Mouse (Mus musculus): ENCODE measurements around the gene Rpl3l.
"Not testable (repeated sequence)": the region's sequence is repeated elsewhere in the genome, so short reads cannot be mapped to it uniquely, and the experiment has no call there.

Gene Rpl3l

DNA sequence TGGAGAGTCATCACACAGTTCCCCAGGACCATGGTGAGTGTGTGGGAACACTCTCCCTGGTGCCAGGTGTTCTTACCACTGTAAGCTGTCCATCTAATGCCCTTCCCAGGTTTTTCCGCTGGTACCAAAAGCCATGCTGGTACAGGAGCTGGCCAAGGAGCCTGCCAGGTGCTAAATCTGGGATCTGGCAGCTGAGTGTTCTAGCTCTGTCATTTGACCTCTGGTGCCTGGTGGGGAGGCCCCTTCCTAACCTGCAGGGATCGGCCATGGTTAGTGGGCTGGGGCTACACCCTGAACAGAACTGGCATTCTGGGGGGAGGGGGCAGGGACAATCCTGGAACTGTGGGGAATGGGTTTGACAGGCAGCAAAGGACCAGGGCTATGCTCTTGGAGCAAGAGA, at the start of gene Rpl3l:
Gene Rpl3l, plus strand, starts transcription at position 203 of the 400 bp plus-strand sequence.
- peak; percentile 5 for DNase-seq

DNA sequence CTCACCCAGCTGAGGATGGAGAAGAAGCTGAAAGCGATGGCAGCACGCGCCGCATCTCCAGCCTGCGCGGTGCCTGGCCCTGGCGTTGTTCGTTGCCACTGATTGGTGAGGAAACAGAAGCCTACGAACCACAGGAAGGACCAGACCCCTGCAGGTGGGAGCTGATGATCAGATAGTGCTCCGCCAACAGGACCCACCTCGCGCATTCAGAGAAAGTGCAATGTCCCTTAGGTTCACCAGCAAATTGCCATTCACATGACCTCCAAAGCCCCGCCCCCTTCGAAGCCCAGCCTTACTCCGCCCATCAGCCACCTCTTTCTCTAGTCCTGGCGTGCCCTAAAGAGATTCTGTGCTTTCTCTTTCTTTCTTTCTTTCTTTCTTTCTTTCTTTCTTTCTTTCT, 41.1 kb upstream of the Rpl3l start:
- peak; percentile 68 for DNase-seq

DNA sequence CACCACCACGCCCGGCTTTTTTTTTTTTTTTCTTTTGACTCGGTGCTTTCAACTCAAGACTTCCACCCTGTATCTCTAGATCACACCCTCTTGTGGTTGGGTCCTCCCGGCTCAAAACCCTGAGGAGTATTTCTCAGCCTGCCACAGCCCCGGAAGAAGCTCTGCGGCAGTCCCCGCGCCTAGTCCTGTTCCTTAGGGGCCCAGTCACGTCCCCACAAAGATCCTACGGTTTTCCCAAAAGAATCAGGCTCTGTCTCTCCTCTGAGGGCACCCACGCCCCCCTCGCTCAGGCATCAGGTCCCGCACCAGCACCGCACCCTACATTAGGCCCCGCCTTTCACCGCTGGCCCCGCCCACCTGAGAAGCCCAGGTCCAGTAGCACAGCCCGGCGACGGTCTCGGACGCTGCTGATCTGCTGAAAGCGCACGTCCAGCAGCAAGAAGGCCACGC, 40.4 kb upstream of the Rpl3l start:
- DNase-seq: peak; percentile 75

DNA sequence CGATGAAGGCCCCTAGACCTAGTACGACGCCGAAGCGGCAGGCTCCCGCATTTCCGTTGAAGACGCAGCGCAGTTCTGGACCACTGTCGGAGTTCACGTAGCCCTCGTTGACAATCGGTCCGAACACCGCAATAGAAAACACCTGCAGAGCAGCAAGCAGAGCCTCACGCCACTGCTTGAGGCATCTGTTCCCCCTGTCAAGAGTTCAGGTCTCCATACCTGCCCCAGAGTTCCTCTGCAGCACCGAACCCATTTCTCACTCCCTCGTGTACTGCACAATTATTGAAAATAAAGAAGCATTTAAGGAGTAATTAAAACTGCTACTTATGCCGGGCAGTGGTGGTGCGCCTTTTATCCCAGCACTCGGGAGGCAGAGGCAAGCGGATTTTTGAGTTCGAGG, 40.0 kb upstream of the Rpl3l start:
- DNase-seq: no peak

DNA sequence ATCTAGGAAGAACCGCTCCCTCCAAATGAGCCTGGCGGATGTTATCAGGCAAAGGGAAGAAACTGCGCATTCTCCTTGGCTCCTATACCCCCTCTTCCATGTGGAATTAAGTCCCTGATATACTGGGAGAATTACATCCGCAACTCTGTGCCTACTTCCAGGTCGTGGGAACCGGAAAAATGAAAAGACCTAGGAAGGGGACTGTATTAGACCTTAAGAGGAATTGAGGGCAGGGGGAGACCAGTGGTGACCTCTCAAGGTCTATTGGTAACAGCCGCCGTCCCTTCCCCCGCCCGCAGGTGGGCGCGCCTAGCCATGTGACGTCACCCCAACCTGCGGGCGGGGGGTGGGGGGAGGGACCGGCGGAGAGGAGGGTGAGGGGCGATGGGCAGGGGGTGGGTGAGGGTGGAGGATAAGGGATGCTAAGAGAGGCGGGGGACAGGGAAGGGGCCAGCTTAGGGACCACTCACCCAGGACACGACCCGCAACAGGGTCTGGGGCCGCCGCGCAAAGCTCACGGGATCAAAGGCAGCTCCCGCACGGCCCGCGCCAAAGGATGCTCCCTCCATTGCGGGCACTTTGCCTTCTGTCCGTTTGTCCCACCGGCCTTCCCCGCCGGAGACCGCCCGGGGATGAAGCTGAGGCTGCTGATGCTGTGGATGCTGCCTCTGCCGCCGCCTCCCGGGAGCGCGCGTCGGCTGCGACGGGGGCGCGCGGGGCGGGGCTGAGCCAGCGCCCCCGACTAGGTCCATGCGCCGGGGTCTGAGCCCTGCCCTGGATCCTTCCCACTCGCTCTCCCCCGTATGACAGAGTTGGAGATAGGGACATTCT, 38.2 kb upstream of the Rpl3l start, which contains the start of gene Syngr3:
Gene Syngr3, minus strand, starts transcription at position 705 of the 831 bp plus-strand sequence.
- no peak for DNase-seq

DNA sequence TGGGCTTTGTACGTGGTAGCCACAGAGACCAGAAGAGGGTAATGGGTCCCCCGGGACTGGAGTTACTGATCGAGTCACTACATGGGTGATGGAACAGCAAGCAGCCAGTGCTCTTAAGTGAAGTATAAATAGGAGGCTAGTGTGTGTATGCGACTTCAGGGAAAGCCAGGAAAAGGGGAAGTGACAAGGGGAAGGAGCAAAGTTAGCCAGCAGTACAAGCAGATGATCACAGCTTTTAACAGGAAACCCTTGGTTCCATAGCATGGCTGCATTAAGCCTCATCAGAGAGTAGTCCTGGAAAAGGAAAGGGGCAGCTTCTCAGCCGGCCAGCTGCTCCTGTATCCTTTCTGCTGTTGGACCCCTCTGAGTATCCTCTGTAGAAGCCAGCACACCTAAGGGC, 35.2 kb upstream of the Rpl3l start:
- DNase-seq: no peak

DNA sequence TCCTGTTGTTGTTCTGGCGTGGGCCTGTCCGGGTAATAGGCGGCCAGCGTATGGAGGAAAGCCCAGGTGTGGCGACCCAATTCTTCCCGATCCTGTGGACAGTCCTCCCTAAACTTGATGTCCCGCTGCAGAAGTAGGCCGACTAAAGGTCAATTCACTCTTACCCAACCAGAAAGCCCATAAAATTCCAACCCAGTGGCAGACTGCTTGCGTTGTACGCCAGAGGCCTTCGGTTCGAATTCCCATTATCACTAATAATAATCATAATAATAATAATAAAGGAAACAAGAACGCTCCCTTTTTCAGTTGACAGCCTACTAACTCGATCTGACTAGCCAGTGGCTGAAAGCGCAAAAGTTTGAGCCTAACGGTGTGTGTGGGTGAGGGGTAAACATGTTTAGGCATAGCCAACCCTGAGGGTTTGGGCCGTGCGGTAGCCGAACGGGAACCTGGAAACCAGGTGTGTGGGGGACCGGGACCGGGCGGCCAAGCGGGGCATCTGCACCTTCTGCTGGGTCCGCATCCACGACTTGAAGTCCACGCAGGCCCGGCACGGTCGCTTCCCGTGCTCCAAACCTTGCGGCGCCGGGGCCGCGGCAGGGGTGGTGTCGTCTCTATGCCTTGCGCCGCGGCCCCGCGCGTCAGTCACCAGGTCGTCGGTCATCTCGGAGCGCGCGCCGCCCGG, 32.2 kb upstream of the Rpl3l start:
- no peak for DNase-seq

DNA sequence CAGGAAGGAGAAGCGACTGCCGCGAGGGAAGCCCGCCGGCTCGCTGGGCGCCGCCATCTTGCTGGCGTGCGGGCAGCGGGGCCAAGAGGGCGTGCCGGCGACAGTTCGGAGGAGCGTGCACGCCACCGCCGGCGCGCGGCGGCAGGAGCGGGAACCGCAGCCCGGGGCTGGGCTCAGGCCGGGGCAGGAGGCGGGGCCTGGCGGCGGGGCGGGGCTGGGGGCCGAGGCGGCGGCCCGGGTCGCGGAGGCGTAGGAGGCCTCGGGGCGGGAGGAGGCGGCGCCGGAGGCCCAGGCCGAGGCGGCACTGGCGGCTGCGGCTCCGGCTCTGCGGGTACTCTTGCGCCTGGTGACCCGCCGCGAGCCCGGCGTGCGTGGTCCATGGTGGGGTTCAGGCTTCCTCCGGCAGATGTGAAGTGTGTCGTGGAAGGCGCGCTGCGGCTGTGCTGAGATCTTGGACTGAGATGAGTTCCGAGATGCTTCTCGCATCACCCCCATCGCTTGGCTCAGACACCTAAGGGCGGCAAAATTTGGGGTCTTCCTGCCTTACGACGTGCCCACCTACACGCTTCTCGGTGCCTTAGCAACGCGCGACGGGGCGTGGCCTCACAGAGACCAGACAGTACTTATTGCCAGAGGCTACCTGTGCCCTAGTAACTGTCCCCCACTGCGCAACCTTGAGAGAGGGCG, 31.5 kb upstream of the Rpl3l start, which contains the start of the genes Gfer and Noxo1:
Gene Gfer, minus strand, starts transcription at position 146 of the 687 bp plus-strand sequence.
Gene Noxo1, plus strand, starts transcription at position 224 of the 687 bp plus-strand sequence.
- DNase-seq: peak; percentile 95

DNA sequence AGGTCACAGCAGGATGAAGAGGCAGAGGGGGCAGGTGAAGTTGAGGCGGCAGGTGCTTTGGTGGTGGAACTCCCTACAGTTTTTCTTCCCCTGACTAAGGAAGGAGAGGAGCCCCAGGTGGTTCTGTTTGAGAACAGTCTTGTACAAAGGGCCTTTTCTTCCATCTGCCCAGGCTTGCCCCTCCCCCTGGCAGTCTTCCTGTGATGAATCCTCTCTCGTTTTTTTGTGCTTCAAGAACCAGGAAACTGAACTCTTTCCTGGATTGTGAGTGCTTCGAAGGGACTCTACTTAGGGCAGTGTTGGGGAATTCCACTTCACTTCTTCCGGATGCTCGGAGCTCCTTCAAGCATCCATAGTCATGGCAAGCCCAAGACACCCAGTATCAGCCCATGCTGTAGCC, 29.6 kb upstream of the Rpl3l start:
- DNase-seq: peak; percentile 46

DNA sequence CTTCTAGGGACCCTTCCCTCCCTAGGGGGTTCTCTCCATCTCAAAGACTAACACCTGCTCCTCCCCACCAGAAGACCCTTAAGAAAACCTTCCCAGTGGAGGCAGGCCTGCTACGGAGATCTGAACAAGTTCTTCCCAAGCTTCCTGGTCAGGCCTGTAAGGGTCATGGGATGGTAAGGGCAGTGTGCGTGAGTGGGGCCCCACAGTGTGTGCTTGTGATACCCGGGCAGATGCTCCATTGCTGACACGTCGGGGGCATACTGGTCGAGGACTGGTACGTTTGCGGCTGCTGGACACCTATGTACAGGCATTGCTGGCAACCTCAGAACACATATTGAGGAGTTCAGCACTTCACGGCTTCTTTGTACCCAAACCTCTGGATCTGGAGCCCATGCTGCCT, 28.9 kb upstream of the Rpl3l start:
- no peak for DNase-seq

DNA sequence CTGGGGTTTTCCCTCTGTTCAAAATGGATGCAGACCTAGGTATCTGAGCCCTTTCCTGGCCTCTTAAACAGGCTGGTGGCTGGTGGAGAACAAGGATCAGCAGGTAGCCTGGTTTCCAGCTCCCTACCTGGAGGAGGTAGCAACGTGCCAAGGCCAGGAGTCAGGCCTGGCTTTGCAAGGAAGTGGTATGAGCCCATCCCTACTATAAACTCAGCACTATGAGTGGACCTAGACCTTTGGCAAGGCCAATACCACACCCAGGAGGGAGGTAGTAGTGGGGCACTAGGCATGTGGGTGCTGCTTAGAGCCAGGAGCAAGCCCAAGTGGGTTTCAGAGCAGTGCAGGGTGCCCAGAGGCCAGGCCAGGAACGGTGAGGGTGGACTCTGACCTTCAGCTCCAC, 28.1 kb upstream of the Rpl3l start:
- DNase-seq: no peak

DNA sequence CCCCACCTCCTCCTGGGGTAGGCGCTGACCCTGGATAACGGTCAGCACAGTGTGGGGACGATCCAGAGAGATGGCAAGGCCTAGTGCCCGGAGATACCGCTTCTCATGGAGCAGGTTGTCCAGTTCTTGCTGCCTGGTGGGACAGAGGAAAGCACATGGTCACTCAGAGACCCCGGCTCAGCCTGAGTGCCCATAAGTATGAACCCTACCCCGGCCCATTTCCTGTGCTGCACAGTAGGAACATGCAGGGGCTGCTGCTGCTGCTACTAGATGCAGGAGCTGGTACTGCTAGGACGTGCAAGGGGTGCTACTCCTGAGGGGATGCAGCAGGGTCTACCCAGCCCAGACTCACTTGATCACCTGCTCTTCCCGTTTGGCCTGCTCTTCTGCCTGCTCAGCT, 26.4 kb upstream of the Rpl3l start:
- no peak for DNase-seq

DNA sequence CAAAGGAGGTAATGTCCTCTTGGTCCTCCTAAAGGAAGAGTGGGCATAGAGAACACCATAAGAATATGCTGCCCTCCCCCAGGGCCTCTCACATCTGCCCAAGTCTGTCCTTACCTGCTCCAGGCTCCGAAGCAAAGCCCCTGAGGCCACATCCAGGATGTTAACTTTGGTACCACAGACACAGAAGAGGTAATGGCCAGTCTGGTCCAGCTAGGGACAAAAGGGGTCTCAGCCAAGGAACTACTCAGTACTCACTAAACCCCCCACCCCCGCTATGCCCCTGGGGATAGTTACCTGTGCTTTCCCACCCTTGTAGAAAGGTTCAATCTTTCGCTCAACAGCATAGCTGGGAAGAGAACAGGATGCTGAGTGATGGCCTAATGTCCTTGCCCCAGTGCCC, 21.8 kb upstream of the Rpl3l start:
- DNase-seq: no peak

DNA sequence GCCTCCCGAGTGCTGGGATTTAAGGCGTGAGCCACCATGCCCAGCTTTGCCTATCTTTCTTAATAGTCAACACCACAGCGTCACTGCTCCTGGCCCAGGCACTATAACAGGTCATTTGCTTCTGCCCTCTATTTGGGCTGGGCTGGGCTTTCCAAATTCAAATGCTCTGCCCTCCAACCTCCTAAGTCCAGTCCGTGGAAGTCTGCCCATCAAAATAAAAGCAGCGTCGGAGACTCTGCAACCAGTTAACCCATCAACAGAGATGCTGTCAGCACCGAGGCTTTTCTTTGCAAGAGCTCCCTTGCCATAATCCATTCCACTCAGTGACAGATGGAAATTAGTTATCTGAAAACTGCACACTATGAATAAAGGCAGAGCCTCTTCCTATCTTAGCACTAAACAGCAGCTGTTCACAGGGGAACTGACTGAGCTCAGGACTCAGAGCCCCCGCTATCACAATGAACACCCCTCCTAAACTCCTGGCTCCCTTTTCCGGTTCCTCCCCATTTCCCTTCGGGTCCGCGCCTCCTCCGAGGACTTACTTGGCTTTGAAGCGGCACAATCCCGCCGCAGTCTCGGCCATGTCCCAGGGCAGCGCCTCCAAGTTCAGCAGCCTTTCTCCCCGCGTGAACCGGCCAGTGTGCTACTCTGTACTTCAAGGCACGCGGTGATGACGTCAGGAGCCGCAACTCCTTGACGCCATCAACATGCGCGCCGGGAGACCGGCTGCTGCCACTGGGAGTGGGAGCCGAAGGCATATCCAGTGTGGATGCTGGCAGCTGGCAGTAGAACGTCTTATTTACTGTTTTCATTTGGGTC, 20.4 kb upstream of the Rpl3l start, which contains the start of gene Tbl3:
Gene Tbl3, minus strand, starts transcription at position 679 of the 819 bp plus-strand sequence.
- peak; percentile 97 for DNase-seq

DNA sequence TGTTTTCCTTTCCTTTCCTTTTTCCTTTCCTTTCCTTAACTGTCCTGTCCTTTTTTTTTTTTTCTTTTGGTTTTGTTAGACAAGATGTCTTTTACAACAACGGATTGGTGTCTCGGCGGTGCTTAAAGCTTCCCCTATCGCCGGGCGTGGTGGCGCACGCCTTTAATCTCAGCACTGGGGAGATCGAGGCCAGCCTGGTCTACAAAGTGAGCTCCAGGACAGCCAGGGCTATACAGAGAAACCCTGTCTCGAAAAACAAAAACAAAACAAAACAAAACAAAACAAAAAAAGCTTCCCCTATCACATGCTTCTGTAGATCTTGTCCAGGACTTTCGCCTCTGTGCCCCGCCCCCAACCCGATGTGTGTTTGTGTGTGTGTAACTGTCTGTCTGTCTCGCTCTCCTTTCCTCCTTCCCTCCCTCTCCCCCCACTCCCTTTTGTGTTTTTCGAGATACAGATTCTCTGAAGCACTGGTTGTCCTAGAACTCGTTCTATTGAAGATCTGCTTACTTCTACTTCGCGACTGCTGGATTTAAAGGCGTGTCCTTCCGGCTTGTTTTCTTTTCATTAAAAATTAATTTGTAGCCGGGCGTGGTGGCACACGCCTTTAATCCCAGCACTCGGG, 19.7 kb upstream of the Rpl3l start:
- no peak for DNase-seq

DNA sequence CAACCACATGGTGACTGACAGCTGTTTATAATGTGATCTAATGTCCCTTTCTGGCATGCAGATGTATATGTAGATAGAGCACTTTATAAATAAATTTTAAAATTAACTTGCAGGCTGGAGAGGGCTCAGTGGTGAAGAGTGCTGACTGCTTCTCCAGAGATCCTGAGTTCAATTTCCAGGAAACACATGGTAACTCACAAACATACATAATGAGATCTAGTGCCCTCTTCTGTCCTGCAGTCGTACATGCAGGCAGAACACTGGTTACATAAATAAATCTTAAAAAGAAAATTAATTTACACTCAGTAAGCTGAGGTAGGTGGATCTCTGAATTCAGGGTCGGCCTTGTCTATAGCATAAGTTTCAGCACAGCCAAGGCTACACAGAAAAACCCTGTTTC, 19.0 kb upstream of the Rpl3l start:
- no peak for DNase-seq

DNA sequence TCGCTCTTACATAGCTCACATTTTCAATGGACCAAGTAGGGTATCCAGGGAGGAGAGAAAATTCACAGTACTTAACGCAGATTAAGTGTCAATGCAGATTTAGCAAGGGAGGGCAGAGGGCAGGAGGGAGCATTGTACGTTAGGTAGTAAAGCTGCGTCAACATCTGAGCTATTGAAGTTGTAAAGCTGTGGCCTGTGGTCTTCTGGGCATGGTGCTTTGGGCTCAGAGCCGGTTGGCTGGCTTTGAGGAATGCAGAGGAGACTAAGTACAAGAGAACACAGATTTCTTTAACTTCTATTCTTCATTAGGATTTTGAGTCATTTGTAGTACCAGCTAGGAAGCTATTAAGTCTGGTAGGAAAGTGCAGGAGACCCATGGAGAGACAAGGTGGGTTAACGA, 12.1 kb upstream of the Rpl3l start:
- no peak for DNase-seq

DNA sequence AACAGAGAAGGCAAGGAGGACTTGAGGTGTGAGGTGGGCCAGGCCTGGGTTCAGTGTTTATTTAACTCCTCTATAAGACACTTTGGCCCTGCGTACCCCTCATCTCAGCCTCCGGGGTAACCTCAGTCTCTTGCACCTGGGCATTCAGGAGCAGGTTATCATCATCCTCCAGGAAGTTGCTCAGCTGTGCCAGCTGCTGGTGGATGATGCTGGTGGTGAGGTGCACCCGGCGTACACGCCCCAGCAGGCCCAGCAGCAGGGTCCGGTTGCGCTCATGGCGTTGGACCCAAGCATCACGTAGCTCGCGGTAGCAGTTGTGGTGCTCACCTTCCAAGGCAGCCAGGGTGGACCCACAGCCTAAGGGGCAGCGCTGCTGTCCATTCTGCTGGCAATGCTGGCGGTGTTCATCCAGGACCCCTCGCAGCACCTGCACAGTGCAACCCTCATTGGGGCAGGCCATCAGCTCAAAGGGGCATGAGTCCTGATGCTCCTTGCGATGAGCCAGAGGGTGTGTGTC, 11.4 kb upstream of the Rpl3l start:
- DNase-seq: peak; percentile 7

DNA sequence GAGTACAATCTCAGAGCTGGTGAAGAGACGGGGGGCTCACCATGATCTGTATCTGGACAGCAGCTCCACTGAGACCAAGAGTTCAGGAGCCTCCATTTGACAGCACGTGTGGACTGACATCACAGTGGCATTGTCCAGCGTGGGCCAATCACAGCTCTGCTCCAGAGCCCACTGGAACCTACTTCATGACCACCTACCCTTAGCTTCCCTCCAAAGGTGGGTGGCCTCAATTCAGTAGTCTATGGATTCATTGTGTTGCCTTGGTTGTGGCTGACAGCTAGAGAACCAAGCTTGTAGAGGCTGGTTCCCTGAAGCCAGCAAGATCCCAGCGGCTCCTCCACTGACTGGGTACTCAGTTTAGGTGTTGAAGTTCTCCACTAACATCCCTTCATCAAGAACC, 9.7 kb upstream of the Rpl3l start, which contains the start of the genes Rnf151 and Rps2:
Gene Rnf151, minus strand, starts transcription at position 121 of the 400 bp plus-strand sequence.
Gene Rps2, plus strand, starts transcription at position 174 of the 400 bp plus-strand sequence.
- DNase-seq: peak; percentile 5

DNA sequence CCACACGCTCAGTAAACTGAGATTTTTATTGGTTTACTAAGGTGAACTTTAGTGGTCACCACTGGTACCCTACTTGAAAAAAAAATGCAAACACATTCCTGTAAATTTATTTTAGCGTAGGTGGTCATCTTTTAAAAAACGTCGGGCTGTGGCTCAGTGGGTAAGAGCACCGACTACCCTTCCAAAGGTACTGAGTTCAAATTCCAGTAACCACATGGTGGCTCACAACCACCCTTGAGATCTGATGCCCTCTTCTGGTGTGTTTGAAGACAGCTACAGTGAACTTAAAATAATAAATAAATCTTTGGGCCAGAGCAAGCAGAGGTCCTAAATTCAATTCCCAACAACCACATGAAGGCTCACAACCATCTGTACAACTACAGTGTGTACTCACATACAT, 8.7 kb upstream of the Rpl3l start:
- not testable (repeated sequence) for DNase-seq

DNA sequence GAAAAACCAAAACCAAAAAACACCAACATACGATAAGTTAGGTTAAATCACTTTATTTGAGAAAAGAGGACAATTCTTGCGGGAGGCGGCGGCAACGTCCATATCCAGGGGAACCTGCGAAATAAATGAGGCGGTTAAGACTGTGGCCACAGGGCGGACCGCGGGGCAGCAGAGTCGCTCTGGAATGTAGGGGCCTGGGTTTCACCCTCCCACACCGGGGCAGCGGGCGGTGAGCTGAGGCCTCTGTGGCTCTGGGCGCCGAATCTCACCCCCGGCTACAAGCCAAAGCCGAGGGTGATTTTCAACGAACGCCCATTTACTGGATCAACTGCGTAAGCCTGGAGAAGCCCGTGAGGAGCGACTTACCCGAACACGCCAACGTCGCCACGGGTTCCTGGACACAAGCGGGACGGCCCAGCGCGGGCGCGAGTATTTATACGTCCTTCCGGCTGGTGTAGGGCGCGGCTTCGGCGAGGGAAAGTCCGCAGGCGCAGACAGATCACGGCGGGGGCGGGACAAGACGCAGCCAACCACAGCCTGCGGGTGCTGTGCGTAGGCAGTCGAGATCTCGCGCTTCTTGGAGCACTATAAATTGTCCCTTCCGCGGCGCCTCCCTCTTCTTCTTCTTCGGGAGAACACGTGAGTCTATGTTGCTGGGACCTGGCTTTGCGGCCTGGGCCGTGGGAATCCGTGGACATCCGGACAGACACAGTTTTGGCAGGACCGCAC, 8.0 kb upstream of the Rpl3l start:
- peak; percentile 99 for DNase-seq
